Mouse (Mus musculus) frontal cortex, postnatal 10 days (tissue): ENCODE data around the gene Slc6a13.

Experiments used
- DNase-seq, 2 experiments: peaks; one replicate each; pipeline ENCODE4 v3.0.0; 2022; ENCODE audit warnings: low spot score in 2 of 2, mixed read lengths in 1 of 2

Slc6a13 gene

DNA sequence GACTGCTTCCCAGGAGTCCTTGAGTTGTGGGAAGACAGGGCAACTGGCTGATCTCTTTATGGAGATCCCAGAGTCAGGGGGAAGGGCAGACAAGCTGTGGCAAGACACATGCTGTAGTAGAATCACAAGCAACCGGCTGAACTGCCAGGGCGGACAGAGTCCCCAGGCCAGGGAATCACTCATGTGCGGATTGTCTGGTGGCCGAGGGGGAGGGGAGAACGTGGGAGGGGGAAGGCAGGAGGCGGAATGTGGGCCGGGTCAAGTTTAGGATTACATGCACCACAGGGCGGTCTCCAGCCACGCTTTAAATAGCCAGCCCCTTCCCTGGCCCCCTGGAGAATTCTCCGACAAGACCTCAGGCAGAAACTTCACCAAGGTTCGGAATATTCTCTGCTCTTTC is at the start of gene Slc6a13:
Gene Slc6a13 (plus strand): TSS at position 274 of the 400 bp plus-strand sequence.
- DNase-seq = no peak

DNA sequence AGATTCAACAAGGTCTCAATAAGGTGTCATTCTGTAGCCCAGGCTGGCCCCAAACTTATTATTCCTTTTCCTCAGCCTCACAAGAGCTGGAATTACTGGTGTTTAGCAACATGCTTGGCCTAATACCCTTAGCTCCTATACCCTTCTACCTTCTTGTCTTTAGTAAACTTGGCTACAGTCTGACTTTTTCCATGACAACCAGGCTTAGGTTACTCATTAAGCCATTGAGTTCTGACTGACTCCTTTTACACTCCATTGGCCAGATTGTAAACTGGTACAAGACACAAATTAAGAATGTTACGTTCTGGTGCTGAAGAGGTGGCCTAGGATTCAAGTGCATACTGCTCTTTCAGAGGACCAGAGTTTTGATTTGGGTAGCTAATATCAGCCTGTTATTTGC is 49.6 kb upstream of the Slc6a13 start:
- no peak for DNase-seq

DNA sequence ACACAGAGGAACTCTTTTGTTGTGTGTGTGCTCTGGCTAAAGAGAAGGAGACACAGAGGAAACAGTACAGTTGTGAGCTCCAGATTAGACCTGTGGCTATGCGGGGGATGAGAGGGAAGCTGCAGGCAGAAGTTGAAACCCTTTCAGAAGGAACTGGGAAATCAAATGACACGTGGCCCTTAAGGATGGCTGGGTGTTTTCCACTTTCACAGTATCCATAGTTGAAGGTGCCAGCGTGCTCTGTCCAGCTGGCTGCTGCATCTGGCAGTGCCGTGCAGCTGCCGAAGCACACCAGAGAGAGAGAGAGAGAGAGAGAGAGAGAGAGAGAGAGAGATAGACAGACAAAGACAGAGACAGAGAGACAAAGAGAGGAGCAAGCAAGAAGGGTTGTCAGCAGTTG is 48.8 kb upstream of the Slc6a13 start:
- no peak for DNase-seq

DNA sequence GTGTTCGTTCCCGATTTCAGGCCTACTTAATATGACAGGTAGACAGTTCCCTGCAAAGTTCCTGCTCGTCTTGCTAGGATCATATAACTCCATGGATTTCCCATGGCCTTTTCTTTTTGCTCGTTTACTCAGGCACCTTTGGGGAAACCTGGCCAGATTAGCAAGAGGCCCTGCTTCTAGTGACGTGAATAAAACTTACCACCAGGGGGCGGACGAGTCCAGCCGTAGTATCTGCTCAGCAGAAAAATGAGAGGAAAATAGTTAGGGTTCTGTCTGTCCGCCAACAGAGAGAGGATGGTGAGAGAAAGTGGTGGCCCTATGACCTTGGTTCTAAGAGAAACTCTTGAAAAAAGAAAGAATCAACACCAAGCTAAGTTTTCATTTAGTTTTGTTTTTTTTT is 39.5 kb upstream of the Slc6a13 start:
- peak; percentile 36 to 65 for DNase-seq

DNA sequence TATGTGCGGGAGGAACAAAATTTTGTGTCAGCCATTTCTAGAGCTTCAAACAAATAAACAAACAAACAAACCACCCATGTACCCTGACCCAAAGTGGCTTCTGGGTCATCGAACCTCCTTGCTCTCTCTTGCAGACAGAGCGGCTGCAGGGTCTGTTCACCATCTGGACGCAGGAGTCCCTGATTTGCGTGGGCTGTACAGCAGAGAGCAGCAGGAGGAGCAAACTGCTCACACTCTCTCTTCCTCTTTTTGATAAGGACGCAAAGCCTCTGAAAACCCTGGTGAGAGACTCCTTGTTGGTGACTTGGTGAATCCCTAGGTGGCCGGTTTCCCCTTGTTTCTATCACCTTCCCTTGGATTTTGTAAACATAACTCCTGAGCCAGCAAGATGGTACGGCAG is 38.8 kb upstream of the Slc6a13 start:
- DNase-seq = no peak

DNA sequence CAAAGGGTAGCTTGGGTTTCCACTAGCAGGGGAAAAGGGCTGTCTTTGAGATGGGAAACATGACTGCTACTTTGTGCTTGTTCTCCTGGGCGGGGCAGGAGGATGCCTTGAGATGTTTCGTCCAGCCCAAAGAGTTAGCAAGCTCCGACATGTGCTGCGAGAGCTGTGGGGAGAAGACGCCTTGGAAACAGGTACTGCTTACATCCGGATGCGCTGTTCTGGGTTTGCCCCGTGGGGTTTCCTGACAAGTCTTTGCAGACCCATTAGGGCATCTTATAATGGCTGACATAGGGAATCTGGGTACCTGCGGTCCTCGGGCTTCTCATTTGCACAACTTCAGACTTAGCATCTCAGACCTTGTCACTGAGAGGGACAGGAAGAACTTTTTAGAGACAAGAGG is 38.0 kb upstream of the Slc6a13 start:
- DNase-seq = no peak

DNA sequence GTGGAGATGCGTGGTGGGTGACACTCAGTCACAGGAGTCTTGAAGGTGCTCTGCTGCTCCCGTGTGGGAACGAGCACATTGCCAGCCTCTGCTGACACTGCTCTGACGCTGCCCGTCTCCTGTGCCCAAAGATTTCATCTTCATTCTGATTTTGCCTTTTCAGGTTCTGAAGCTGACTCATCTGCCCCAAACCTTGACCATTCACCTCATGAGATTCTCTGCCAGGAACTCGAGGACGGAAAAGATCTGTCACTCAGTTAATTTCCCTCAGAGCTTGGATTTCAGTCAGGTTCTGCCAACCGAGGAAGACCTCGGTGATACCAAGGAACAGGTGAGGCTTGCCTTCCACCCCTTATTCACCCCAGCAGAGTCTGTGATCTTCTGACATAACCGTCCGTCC is 37.5 kb upstream of the Slc6a13 start:
- no peak for DNase-seq

DNA sequence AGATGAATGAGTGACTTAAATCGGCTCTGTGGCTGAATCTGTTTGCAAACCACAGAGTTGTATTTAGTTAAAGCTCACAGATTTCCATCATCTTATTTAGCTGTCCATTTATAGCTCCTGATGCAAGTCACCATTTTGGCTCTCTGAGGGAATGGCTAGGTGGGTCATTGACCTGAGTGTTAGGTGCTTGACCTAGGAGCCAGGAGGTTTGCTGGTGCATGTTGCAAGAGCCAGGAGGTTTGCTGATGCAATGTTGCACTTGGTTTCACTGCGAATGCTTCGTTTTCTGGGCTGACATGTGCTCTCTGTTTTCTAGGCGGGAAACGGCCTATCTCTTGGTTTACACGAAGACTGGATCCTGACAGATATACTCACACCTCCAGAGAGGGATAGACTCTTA is 29.9 kb upstream of the Slc6a13 start:
- DNase-seq = no peak

DNA sequence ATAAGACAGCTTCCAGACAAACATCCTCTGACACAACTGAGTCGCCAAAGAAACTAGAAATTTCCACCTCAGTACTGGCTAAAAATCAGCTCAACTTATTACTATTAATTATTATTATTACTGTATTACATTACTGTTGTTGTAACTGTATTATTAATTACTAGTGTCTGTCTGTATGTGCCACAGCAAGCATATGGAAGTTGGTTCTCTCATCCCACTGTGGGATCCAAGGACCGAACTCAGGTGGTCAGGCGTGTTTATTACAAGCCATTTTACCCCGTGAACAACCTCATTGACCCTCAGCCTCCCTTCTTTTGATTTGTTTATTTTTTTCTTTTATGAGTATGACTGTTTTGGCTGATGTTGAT is 28.3 kb upstream of the Slc6a13 start:
- no peak for DNase-seq

DNA sequence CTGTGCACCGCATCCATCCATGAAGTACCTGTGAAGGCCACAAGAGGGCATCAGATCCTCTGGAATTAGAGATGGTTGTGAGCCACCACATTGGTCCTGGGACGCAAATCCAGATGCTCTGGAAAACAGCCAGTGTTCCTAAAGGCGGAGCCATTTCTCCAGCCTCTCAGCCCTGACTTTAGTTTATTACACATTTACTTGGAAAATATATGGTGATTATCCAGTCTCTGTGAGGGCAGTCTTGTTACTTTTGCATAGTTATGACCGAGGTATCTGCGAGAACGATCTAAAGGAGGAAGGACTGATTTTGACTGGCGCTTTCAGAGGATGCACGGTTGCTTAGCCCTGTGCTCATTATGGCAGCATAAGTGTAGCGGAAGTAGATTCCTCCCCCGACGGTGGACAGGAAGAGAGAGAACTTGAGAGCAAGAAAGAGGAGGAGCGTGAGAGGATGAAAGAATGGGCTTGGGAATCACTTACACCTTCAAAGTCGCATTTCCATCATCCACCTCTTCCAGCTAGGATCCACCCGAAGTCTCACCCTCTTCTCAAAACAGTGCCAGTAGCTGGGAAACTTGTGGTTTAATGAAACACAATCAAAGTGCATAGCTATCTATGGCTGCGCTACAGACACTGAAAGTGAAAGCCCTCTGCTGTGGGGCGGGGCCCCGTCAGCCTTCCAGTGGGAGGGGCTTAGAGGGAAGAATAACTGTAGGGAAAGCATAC is 27.8 kb upstream of the Slc6a13 start:
- peak; percentile 42 to 76 for DNase-seq

DNA sequence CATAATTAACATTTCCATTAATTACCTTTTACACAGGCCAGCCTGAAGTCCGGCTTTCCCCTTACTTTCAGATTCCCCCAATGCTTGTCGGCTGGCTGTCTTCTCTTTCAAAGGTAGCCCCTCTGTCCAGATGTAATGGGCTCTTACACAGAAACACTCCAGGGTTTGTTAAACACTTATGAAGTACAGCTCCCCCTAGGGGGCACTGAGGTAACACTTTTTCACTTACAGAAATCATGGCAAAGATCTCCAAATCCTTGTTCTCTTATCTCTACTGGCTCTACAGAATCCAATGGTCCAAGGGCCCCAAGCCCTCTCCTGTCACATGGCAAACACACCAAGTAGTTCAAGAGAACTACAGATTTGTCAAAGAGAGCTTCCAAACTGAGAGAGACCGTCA is 25.7 kb upstream of the Slc6a13 start:
- no peak for DNase-seq

DNA sequence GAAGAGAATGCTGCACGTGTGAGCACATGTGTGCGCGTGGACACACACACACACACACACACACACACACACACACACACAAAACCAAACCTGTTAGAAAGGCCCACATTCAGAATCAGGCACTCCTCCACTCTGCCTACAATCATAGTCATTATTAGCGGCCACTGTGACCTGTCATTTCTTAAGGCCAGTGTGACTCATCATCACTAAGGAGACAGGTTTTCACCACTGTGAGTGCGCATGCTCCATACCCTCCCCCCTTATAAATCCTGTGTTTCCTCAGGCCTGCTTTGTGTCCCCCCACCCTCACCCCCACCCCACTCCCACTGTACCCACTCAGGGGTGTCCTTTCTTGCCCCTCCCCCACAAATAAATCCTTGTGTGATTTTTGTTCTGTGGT is 15.9 kb upstream of the Slc6a13 start:
- DNase-seq = no peak

DNA sequence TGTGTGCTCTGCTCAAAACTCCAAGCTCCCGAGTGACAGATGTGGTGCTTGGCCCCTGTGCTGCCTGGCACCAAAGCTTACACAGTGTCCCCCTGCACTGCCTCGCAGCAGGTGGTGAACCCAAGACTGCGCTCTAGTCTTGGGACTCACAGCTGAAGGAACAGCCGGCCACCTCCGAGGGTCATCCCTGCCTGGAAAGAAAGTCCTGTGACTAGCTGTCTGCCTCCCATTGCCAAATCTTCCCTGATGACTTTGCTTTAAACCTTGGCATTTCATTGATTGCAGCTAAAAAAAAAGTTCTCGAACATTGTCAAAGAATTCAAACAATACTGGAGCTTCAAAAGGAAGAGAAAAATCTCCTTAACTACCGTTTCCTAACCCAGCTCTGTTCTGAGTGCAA is 710 bp upstream of the Slc6a13 start:
- DNase-seq = no peak

DNA sequence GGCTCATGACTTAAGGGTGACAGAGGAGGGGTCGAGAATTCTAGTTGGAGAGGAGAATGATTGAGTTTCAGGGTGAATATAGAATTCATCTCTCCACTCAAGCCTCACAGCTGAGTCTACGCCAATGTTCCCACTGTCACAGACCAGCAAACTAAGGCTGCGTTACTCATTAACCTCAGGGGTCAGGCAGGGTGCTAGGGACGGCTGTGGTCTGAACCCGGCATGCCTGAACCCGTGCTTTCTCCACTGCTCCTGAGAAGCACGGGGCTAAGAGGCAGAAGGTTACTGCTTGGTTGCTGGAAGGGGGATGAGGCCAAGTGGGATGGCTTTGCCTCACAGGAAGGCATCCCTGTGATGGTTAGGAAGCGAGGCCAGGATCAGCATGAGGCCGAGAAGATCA is 477 bp downstream of the Slc6a13 start:
- no peak for DNase-seq

DNA sequence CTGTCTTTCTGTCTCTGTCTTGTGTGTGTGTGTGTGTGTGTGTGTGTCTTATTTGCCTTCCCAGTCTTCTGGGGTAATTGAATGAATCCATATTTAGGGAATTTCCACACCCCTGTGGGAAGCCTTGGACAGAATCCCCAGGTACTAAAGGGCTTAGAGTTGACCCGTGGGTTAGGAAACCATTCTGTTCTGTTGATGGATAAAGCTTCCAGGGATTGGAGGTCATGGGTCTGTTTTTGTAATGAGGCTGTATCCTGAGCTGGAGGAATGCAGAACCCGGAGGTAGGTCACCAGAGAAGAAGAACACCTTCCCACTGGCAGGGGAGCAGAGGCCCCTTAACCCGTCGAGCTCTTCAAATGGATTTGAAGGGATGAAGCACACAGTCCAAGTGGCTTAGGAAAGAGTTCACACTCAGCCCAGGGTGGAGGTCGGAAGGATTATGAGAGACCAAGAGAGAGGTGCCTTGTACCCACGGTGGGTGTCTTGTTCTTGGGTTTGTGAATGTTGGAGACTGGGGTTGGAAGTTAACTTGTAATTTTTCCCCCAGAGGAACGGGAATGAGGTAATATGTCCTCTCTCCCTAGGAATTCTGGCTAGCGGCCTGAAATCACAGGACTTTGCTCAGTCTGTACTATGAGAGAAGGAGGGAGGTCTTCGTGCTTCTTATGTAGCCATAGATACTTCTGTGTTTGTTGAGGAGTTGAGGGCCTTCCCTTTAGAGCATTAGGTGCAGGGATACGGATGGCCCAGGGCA is 3.6 kb downstream of the Slc6a13 start:
- DNase-seq = no peak

DNA sequence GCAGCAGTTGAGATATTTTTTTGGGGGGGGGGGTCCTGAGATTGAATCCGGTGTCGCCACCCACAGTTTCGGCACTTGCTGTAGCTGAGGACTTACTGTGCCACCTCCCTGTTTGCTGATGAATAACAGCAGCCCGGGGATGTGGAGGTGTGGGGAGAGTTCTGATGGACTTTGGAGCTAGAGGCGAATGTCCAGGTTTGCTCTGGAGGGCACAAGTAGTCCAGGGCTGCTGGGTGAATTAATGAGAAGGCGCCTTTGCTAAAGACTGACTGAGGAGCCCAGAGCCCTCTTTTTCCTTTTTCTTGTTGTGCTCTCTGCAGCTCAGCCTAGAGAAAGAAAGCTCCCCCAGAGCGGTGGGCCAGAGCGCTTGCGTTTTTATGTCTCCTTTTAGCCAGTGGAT is 4.6 kb downstream of the Slc6a13 start:
- no peak for DNase-seq

DNA sequence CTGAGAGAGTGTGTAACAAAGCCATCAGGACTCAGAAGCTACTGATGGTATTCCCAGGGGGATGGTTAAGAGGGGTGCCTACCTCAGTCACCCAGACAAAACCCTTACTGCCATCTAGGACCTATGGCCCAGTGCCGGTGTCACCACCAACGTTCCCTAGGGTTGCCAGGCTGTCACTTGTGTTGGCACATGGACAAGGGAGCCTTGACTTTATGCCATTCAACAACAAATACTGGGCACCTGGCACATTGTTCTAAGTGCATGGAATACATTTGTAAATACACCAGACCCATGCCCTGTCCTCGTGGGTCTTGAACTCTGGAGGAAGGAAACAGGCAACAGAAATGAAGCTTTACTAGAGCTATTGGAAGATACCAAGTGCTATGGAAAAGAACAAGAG is 5.5 kb downstream of the Slc6a13 start:
- no peak for DNase-seq

DNA sequence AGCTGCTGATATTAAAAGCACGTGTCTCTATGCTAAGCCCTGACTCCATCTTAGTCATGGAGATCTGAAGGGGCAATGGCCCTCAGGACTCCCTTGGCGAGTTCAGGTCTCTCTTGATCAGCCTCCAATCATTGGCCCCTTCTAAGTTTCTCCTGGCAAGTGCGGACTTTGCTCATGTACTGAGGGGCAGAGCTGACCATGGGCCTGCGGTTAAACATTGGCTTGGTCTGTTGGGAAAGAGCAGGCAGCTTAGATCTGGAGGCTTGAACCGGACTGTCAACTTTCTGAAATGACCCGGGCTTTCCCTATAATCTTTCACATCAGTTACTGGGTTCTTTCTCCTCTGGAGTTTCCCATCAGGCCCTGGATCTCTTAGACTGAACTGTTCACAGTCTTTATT is 11.0 kb downstream of the Slc6a13 start:
- DNase-seq = no peak

DNA sequence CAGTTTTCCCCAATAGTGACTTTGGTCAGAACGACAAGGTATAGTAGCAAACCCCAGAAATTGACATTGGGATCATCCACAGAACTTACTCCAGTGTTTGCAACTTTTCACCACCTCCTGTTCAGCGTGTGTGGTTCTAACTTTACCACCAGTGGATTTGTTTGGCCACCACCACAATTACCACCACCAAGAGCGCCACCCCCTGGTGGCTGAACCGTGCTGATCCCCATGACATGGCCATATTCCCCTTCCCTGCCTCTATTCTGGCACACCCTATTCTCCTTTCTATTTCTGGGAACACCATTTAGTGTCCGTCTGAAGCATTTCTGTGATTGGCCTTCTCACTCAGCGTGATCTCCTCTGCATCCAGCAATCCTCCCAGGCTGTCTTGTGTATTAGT is 19.1 kb downstream of the Slc6a13 start:
- DNase-seq = no peak

DNA sequence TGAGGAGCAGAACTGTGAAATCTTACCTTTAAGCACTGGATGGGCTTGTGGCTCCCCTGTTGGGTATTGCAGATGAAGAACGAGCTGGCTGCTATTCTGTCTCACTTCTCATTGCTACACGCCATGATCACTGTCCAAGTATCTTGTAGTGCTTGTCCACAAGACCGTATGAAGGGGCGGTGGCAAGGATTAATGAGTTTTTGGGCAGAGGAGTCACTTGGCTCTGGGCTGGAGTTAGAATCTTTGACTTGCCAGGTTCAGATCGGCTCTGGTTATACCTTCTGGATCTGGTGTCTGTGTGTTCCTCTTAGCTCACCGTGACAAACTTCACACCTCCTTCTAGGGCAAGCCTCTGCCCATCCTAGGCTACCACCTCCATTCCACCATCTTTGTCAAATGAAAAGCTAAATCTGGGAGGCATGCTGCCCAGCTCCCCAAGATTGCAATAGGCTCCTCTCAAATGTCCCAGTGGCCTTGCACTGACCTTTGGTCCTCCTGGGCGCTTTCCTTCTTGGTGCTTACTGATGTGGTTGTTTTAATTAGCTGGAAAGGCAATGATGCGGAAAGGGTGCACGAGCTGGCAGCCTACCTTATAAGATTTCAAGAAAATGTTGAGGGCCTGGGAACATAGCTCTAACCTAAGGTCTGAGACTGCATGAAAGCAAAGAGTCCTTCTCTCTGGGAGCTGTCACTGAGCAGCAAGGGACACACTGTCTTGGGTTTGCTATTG is 22.5 kb downstream of the Slc6a13 start:
- no peak for DNase-seq

DNA sequence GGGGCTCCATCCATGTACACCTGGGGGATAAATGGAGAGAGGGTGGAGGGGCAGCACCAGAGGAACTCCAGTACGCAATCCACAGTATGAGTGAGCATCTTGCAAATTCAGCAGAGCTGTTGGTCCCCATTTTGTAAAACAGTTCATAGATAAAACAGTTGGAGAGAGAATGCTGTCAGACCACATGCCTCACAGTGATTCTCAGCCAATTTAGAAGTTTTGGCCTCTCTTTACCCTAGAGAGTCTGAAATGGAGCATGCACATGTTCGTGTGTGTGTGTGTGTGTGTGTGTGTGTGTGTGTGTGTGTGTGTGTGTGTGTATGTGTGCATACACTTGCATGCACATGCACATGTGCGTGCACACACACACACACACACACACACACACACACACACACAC is 25.3 kb downstream of the Slc6a13 start:
- no peak for DNase-seq

DNA sequence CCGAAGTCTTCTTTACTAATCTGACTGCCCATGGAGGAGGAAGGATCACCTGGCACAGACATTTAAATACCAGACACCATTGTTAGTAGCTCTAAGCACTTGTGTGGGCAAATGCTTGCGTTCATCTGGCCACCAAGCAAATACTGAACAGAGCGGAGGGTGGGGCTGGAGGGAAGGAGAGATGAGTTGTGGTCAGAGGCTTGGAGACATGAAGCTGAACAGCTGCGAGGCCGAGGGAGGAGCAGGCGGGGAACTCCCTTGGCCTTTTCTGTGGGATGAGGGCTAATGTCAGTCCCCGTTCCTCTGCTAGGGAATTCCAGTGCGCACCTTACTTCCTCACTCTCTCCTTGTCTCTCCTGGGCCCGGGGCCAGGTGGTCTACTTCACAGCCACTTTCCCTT is 25.7 kb downstream of the Slc6a13 start:
- DNase-seq = no peak

DNA sequence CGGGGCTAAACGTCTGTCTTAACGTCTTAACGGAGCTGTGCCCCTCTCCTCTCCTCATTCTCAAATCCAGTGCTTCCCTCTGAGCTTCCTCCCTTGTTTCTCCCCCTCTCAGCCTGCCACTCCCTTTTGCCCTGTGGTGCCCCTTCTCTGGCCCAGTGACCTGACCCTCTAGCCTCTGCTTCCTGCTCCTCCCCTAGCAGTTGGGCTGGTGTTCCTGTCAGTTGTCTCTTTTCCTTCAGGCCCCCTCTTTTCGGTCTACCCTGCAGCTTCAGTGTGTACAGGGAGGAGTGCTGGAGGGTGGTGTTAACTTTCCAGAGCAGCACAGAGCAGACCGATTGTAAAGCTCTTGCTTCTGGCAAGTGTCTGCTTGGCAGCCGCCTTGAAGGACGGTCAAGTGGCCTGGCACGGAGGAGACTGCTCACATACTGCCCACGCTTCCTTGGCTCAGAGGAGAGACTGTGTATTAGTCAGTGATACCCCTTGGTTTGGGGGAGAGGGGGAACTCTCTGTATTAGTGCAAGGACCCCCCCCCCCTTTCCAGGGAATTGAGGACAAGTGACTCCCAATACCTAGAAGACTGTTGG is 26.6 kb downstream of the Slc6a13 start:
- DNase-seq = no peak
